Mouse (Mus musculus) layer of hippocampus, adult 9-10 months (tissue): ENCODE data around the gene Tph1.

Source experiments
- DNase-seq: peaks from one replicate; pipeline ENCODE4 v3.0.0; 2022; ENCODE audit warnings: low spot score

The Tph1 gene

DNA sequence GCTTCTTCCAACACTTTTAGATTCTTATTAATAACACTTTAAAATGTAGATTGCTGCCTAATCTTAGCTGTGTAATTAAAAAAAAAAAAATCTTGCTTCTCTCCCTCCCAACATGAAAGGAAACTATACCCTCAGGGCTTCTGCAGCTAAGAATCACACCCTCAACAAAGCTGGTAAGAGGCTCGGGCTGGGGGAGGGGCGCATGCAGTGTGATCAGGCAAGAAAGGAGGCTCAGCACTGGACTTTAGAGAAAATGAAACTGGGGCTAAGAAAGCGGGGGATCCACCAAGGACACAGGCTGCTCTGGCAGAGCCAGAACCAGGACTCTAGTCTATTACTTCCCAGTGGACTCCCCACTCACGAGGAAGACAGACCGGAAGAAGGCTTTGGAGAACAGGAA, 71.2 kb downstream of the Tph1 start:
- no peak for DNase-seq

DNA sequence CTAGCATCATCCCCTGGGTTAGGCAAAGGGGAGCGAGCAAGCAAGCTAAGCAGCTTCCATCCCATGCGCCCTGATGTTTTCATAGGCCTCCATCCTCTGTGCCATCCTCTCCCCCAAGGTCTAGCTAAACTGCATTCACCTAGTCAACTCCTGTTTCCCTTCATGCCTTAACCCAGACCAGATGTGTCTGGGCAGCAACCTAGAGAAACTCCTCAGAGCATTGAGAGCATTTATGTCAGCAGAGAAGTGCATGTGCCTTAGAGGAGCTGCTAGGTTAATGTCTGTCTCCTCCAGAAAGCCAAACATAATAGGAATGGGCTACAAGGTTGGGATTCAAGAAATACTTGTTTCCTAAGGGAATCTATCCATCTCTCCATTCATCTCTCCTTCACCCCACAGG, 75.3 kb downstream of the Tph1 start:
- no peak for DNase-seq
